Mouse (Mus musculus): Measurements from ENCODE around the gene Vasn.

The Vasn gene

GRCm38 (mm10) chr16:4655251-4655734, 15.6 kb downstream of the Vasn start:
- in situ Hi-C loops (cut with MboI; ENCODE audit: low pct_unique_long_range_greater_than_20kb in 1 of 2, low sequenced_read_pairs in 2 of 2, unreplicated experiment in 1 of 2) = loop anchor here (25.0 kb wide), 1 partner anchor 343 kb away; no protein-coding TSS in a partner anchor

GRCm38 (mm10) chr16:4655764-4656570, 16.2 kb downstream of the Vasn start:
- in situ Hi-C loops (cut with MboI; ENCODE audit: low pct_unique_long_range_greater_than_20kb in 1 of 2, low sequenced_read_pairs in 2 of 2, unreplicated experiment in 1 of 2) = loop anchor here (25.0 kb wide), 1 partner anchor 344 kb away; no protein-coding TSS in a partner anchor

DNA sequence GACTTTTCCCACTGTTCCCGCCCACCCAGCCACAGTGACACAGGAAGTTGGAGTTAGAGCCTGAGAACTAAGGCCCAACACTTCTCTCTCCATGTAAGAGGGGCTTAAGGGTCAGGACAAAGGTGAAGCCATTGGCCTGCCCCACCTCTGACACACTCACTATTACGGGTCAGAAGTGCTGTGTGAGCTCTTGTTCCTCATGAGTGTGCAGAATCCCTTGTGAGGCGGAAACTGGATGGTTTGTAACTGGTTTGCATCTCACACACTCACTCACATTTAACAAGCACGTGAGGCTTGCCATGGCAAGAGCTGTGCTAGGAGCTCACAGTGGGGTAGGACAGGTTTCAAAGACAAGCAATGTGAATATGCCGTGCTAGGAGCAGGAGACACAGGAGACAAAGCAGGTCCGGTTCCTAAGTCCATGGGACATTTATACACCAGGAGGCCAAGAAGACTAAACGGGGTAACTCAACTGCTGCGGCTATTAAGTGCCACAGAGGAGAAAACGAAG, 16.9 kb downstream of the Vasn start:
- in situ Hi-C loops (cut with MboI; ENCODE audit: low pct_unique_long_range_greater_than_20kb in 1 of 2, low sequenced_read_pairs in 2 of 2, unreplicated experiment in 1 of 2) = loop anchor here (25.0 kb wide), 1 partner anchor 344 kb away; no protein-coding TSS in a partner anchor

- in situ Hi-C loops (cut with MboI; ENCODE audit: low pct_unique_long_range_greater_than_20kb in 1 of 2, low sequenced_read_pairs in 2 of 2, unreplicated experiment in 1 of 2) = loop anchor here (25.0 kb wide), 1 partner anchor 347 kb away; no protein-coding TSS in a partner anchor
Observed at GRCm38 (mm10) chr16:4658781-4659245, 19.1 kb downstream of the Vasn start.

- in situ Hi-C loops (cut with MboI; ENCODE audit: low pct_unique_long_range_greater_than_20kb in 1 of 2, low sequenced_read_pairs in 2 of 2, unreplicated experiment in 1 of 2) = loop anchor here (25.0 kb wide), 1 partner anchor 347 kb away; no protein-coding TSS in a partner anchor
Observed at GRCm38 (mm10) chr16:4659326-4659725, 19.6 kb downstream of the Vasn start.

GRCm38 (mm10) chr16:4661605-4662004, 21.9 kb downstream of the Vasn start:
- in situ Hi-C loops (cut with MboI; ENCODE audit: low pct_unique_long_range_greater_than_20kb in 1 of 2, low sequenced_read_pairs in 2 of 2, unreplicated experiment in 1 of 2) = loop anchor here (25.0 kb wide), 1 partner anchor 349 kb away; no protein-coding TSS in a partner anchor

GRCm38 (mm10) chr16:4663806-4664205, 24.1 kb downstream of the Vasn start:
- in situ Hi-C loops (cut with MboI; ENCODE audit: low pct_unique_long_range_greater_than_20kb in 1 of 2, low sequenced_read_pairs in 2 of 2, unreplicated experiment in 1 of 2) = loop anchor here (25.0 kb wide), 1 partner anchor 352 kb away; no protein-coding TSS in a partner anchor

DNA sequence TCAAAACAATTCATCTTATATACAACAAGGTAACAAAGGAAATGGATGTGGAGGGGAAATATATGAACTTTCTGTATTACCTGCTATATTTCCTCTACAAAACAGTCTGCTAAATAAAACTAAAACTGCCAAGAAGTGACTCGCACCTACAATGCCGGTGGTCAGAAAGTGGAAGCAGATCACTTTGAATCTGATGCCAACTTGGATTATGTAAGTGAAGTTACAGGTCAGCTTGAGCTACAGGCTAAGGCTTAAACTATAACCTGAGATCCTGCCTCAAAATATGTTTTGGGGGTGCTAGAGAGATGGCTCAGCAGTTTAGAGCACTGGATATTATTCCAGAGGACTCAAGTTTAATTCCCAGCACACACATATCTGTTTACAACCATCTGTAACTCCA, 26.0 kb downstream of the Vasn start:
- in situ Hi-C loops (cut with MboI; ENCODE audit: low pct_unique_long_range_greater_than_20kb in 1 of 2, low sequenced_read_pairs in 2 of 2, unreplicated experiment in 1 of 2) = loop anchor here (5.0 to 25.0 kb wide), 2 partner anchors 33 to 353 kb away; no protein-coding TSS in a partner anchor

DNA sequence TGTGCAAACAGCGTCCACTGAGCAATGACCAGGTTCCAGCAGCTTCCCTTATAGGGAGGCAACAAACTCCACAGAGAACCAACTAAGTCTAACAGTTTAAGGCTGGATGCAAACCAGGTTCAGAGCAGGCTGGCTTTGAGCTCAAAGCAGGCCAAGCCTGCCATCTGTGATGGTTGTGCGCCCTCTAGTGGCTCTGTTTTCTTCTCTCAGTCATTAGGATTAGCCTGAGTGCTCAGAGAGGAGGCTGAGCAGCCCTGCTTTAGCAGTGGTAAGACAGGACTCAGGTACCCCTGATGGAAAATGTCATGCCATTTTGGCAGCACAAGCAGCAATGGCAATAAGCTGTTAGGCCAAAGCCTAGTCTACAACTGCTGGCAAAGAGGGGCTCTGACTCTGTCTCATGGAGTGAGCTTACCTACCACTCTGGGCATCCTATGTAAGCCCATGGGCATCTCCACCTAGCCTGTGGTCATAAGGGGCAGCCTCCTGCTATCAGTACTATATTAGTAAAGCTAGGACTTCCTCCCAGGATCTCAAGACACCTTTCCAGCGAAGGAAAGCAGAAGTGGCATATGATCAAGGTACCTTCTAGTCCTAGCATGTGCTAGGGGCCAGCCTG, 27.6 kb downstream of the Vasn start:
- in situ Hi-C loops (cut with MboI; ENCODE audit: low pct_unique_long_range_greater_than_20kb in 1 of 2, low sequenced_read_pairs in 2 of 2, unreplicated experiment in 1 of 2) = loop anchor here (5.0 to 25.0 kb wide), 2 partner anchors 35 to 355 kb away; no protein-coding TSS in a partner anchor

DNA sequence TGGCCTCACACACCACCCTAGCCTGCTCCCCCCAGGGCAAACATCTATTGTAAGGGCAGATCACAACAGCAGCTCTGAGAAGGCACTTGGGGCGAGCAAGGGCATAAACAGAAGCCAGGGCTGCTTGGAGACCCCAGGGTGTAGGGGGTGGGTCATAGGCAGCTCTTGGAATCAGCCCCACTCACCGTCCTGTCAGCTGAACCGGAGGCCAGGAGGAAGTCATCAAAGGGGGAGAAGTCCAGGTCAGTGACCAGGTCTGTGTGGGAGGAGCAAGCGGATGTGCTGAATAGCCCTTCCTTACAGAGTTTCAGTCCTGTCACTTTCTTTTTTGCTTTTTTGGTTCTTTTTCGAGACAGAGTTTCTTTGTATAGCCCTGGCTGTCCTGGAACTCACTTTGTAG, 30.6 kb downstream of the Vasn start:
- in situ Hi-C loops (cut with MboI; ENCODE audit: low pct_unique_long_range_greater_than_20kb in 1 of 2, low sequenced_read_pairs in 2 of 2, unreplicated experiment in 1 of 2) = loop anchor here (5.0 to 25.0 kb wide), 2 partner anchors 38 to 358 kb away; no protein-coding TSS in a partner anchor

- in situ Hi-C loops (cut with MboI; ENCODE audit: low pct_unique_long_range_greater_than_20kb in 1 of 2, low sequenced_read_pairs in 2 of 2, unreplicated experiment in 1 of 2) = loop anchor here (5.0 to 25.0 kb wide), 2 partner anchors 42 to 362 kb away; no protein-coding TSS in a partner anchor
Observed at GRCm38 (mm10) chr16:4674091-4674490, 34.4 kb downstream of the Vasn start.

GRCm38 (mm10) chr16:4676836-4677235, 37.1 kb downstream of the Vasn start:
- in situ Hi-C loops (cut with MboI; ENCODE audit: low pct_unique_long_range_greater_than_20kb in 1 of 2, low sequenced_read_pairs in 2 of 2, unreplicated experiment in 1 of 2) = loop anchor here in 1 of 2 experiments (25.0 kb wide), 1 partner anchor 460 kb away; the partner anchor contains the start of genes Ppl and Sec14l5

GRCm38 (mm10) chr16:4678080-4678479, 38.3 kb downstream of the Vasn start:
- in situ Hi-C loops (cut with MboI; ENCODE audit: low pct_unique_long_range_greater_than_20kb in 1 of 2, low sequenced_read_pairs in 2 of 2, unreplicated experiment in 1 of 2) = loop anchor here in 1 of 2 experiments (25.0 kb wide), 1 partner anchor 459 kb away; the partner anchor contains the start of genes Ppl and Sec14l5

- in situ Hi-C loops (cut with MboI; ENCODE audit: low pct_unique_long_range_greater_than_20kb in 1 of 2, low sequenced_read_pairs in 2 of 2, unreplicated experiment in 1 of 2) = loop anchor here in 1 of 2 experiments (25.0 kb wide), 1 partner anchor 458 kb away; the partner anchor contains the start of genes Ppl and Sec14l5
Observed at GRCm38 (mm10) chr16:4679121-4680018, 39.6 kb downstream of the Vasn start, which contains the start of gene Coro7. Coro7 (minus strand) TSS chr16:4679777.

- in situ Hi-C loops (cut with MboI; ENCODE audit: low pct_unique_long_range_greater_than_20kb in 1 of 2, low sequenced_read_pairs in 2 of 2, unreplicated experiment in 1 of 2) = loop anchor here in 1 of 2 experiments (25.0 kb wide), 1 partner anchor 456 kb away; the partner anchor contains the start of genes Ppl and Sec14l5
Observed at GRCm38 (mm10) chr16:4680922-4681455, 41.2 kb downstream of the Vasn start.

DNA sequence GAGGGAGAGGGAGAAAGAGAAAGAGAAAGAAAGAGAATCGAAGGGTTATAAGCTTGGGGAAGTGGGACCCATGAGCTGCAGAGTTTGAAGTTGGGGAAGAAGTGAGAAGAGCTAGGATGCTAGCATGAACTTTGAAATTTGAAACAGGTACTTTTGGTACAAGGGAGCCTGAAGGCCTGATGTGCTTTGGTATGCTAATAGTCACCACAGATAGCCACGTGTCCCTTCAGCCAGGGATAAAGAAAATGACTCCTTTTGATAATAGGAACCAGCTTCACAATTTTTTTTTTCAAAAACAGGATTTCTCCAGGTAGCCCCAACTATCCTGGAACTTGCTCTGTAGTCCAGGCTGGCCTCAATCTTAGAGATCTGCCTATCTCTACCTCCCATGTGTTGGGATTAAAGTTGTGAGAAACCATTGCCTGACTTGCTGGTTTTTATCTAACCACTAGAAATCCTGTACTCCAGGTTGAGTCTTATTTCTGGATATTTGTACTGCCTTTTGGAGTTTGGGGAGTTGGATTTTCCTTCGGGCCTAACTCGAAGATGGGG, 43.0 kb downstream of the Vasn start:
- in situ Hi-C loops (cut with MboI; ENCODE audit: low pct_unique_long_range_greater_than_20kb in 1 of 2, low sequenced_read_pairs in 2 of 2, unreplicated experiment in 1 of 2) = loop anchor here in 1 of 2 experiments (25.0 kb wide), 1 partner anchor 455 kb away; the partner anchor contains the start of genes Ppl and Sec14l5

Data from mouse embryonic stem cell (cell line).